In genomic region chr6:50655925-50656324, GRCm38 (mm10) we compare ENCODE assay signal across 31 mouse cellular contexts. TPM values are rescaled to one million over a fixed set of nuclear protein-coding genes. Genes with fewer than 3 reads are reported as not detected.
DNase-seq lines count a peak whose midpoint lies in the region; ATAC-seq and TF ChIP-seq lines count a peak whose summit lies in the region.
"Had no signal": no experiment of that assay in that cellular context is flagged by ENCODE, and none has a peak within 500 bp of the region (broad histone marks: within the 10 kb centered on the region; RNA-seq: fewer than 3 reads in every experiment).

No protein-coding gene starts in this region.

- ATAC-seq in midbrain, postnatal 0 days (ENCODE audit: low FRiP score), result no peak
- no peak for ATAC-seq in midbrain, embryonic 14.5 days (ENCODE audit: low FRiP score, low TSS enrichment)
- ATAC-seq in forebrain, embryonic 11.5 days (replicated peaks; ENCODE audit: low FRiP score), result no peak
- ATAC-seq: forebrain, embryonic 16.5 days; hindbrain, embryonic 16.5 days; intestine, postnatal 0 days had no signal

- WGBS in midbrain, postnatal 0 days, result 92% methylated on average over 3 of the region's 3 CpGs
- 88% methylated on average over 3 of the region's 3 CpGs for WGBS in midbrain, embryonic 14.5 days
- 90% methylated on average over 3 of the region's 3 CpGs for WGBS in forebrain, embryonic 11.5 days

- no peak for TF ChIP-seq CTCF in midbrain, postnatal 0 days (IDR thresholded peaks at IDR 0.05)

- H3K4me2 ChIP-seq in midbrain, postnatal 0 days (ENCODE audit: low read depth, low read length, poor library complexity, severe bottlenecking), result no peak overlapping the region
- H3K4me2 ChIP-seq in midbrain, embryonic 14.5 days (ENCODE audit: low read length), result no peak overlapping the region
- H3K4me2 ChIP-seq in forebrain, embryonic 11.5 days (ENCODE audit: low read depth, low read length, severe bottlenecking), result no peak overlapping the region
- H3K4me2 ChIP-seq: heart, embryonic 15.5 days; limb, embryonic 13.5 days; liver, embryonic 13.5 days; lung, embryonic 14.5 days; neural tube, embryonic 12.5 days; stomach, embryonic 15.5 days had no signal

- no peak overlapping the region for H3K27ac ChIP-seq in midbrain, postnatal 0 days (ENCODE audit: low read depth, low read length)
- H3K27ac ChIP-seq in midbrain, embryonic 14.5 days (replicated peaks; ENCODE audit: low read depth, low read length), result no peak overlapping the region
- H3K27ac ChIP-seq in forebrain, embryonic 11.5 days (ENCODE audit: low read depth, low read length), result no peak overlapping the region
- H3K27ac ChIP-seq: heart, adult 2 months; heart, embryonic 15.5 days; kidney, postnatal 0 days; limb, embryonic 13.5 days; liver, embryonic 13.5 days; midbrain, embryonic 10.5 days; neural tube, embryonic 12.5 days; stomach, embryonic 15.5 days had no signal

- DNase-seq in midbrain, postnatal 0 days (ENCODE audit: low spot score), result peak; percentile 27
- no peak for DNase-seq in midbrain, embryonic 14.5 days
- DNase-seq in cerebellum, adult 9-10 months, result peak; percentile 95
- DNase-seq in forelimb bud, embryonic 11.5 days (ENCODE audit: low read depth, low spot score), result peak; percentile 19
- no peak for DNase-seq in adrenal gland, postnatal 36 days
- no peak for DNase-seq in forebrain, embryonic 11.5 days (ENCODE audit: low spot score)
- DNase-seq in MN1 (ENCODE audit: low spot score), result no peak
- DNase-seq: adrenal gland, postnatal 10 days; heart, adult 2 months; heart, postnatal 4 days; layer of hippocampus, postnatal 36 days; liver, embryonic 13.5 days; lung, embryonic 14.5 days; lung, postnatal 36 days; thymus, adult 2 months had no signal

- no peak overlapping the region for H3K4me3 ChIP-seq in midbrain, postnatal 0 days (ENCODE audit: low read depth, low read length)
- no peak overlapping the region for H3K4me3 ChIP-seq in midbrain, embryonic 14.5 days (replicated peaks; ENCODE audit: low read depth, low read length)
- H3K4me3 ChIP-seq in forebrain, embryonic 11.5 days (ENCODE audit: low read depth, low read length), result no peak overlapping the region
- H3K4me3 ChIP-seq: erythroblast, embryonic 14.5 days; heart, adult 2 months; heart, embryonic 15.5 days; limb, embryonic 13.5 days; liver, embryonic 13.5 days; midbrain, embryonic 10.5 days; neural tube, embryonic 12.5 days; stomach, embryonic 15.5 days had no signal

- H3K36me3 ChIP-seq in midbrain, postnatal 0 days (ENCODE audit: insufficient read depth, low read length), result no peaks in the 10 kb centered on the region
- no peaks in the 10 kb centered on the region for H3K36me3 ChIP-seq in midbrain, embryonic 14.5 days (ENCODE audit: control insufficient read depth, insufficient read depth, low read length)
- H3K36me3 ChIP-seq in forebrain, embryonic 11.5 days (ENCODE audit: control insufficient read depth, insufficient read depth, low read length), result no peaks in the 10 kb centered on the region
- H3K36me3 ChIP-seq: heart, embryonic 15.5 days; limb, embryonic 13.5 days; liver, embryonic 13.5 days; midbrain, embryonic 10.5 days; neural tube, embryonic 12.5 days; stomach, embryonic 15.5 days had no signal

- H3K9me3 ChIP-seq in midbrain, postnatal 0 days (ENCODE audit: low read length), result no peaks in the 10 kb centered on the region
- no peaks in the 10 kb centered on the region for H3K9me3 ChIP-seq in midbrain, embryonic 14.5 days (ENCODE audit: control insufficient read depth, low read length)
- H3K9me3 ChIP-seq in forebrain, embryonic 11.5 days (ENCODE audit: control insufficient read depth, low read length), result no peaks in the 10 kb centered on the region
- H3K9me3 ChIP-seq: heart, embryonic 15.5 days; limb, embryonic 13.5 days; liver, embryonic 13.5 days; midbrain, embryonic 10.5 days; neural tube, embryonic 12.5 days; stomach, embryonic 15.5 days had no signal

- H3K9ac ChIP-seq in midbrain, postnatal 0 days (replicated peaks; ENCODE audit: low read length, poor library complexity, severe bottlenecking), result no peak overlapping the region
- no peak overlapping the region for H3K9ac ChIP-seq in midbrain, embryonic 14.5 days (replicated peaks; ENCODE audit: low read length)
- no peak overlapping the region for H3K9ac ChIP-seq in forebrain, embryonic 11.5 days (ENCODE audit: low read length)
- H3K9ac ChIP-seq: heart, embryonic 15.5 days; limb, embryonic 13.5 days; liver, embryonic 13.5 days; lung, embryonic 14.5 days; neural tube, embryonic 12.5 days; stomach, embryonic 15.5 days had no signal

- H3K4me1 ChIP-seq in midbrain, postnatal 0 days (ENCODE audit: insufficient read depth, low read length), result no peaks in the 10 kb centered on the region
- H3K4me1 ChIP-seq in midbrain, embryonic 14.5 days (ENCODE audit: control insufficient read depth, insufficient read depth, low read length), result no peaks in the 10 kb centered on the region
- no peaks in the 10 kb centered on the region for H3K4me1 ChIP-seq in forebrain, embryonic 11.5 days (replicated peaks; ENCODE audit: control insufficient read depth, insufficient read depth, low read length)
- H3K4me1 ChIP-seq: heart, embryonic 15.5 days; liver, embryonic 13.5 days; midbrain, embryonic 10.5 days; neural tube, embryonic 12.5 days; stomach, embryonic 15.5 days had no signal

- no peaks in the 10 kb centered on the region for H3K27me3 ChIP-seq in midbrain, postnatal 0 days (ENCODE audit: insufficient read depth, low read length)
- H3K27me3 ChIP-seq in midbrain, embryonic 14.5 days (ENCODE audit: control insufficient read depth, insufficient read depth, low read length), result no peaks in the 10 kb centered on the region
- H3K27me3 ChIP-seq in forebrain, embryonic 11.5 days (ENCODE audit: control insufficient read depth, insufficient read depth, low read length), result no peaks in the 10 kb centered on the region
- H3K27me3 ChIP-seq: heart, embryonic 15.5 days; liver, embryonic 13.5 days; neural tube, embryonic 12.5 days; stomach, embryonic 15.5 days had no signal

RNA-seq across cellular contexts. Expression of gene Npvf, which starts 1.7 kb away (rescaled TPM):
- not detected in 2 replicates for total RNA-seq in midbrain, postnatal 0 days (2014; rRNA removed)
- 2.1 and 3.3 TPM in 2 replicates for polyA plus RNA-seq in midbrain, postnatal 0 days (2015; fragmentation: Nextera tagmentation; extraction: Ambion mirVana)
- 0.37 and 0.57 TPM in 2 replicates for polyA plus RNA-seq in midbrain, embryonic 14.5 days (2014; fragmentation: Nextera tagmentation; extraction: Ambion mirVana)
- total RNA-seq in adrenal gland, postnatal 36 days (2021), result not detected
- polyA plus RNA-seq in forebrain, embryonic 11.5 days (2014; fragmentation: Nextera tagmentation; extraction: Ambion mirVana), result not detected in 2 replicates
- total RNA-seq: adrenal gland, postnatal 10 days; heart, adult 2 months; layer of hippocampus, postnatal 36 days; left cerebral cortex, postnatal 14 days had no signal
- polyA plus RNA-seq: C2C12; cortical plate, adult 2 months; embryonic facial prominence, embryonic 11.5 days; erythroblast, embryonic 14.5 days; forebrain, embryonic 16.5 days; heart, adult 2 months; intestine, postnatal 0 days; liver, embryonic 13.5 days; lung, embryonic 14.5 days; midbrain, embryonic 10.5 days; neural tube, embryonic 12.5 days; spleen, adult 2 months; stomach, embryonic 15.5 days; thymus, adult 2 months; urinary bladder, adult 2 months had no signal

RNA-seq across cellular contexts. Expression of gene 4921507P07Rik, which starts 59.5 kb away (rescaled TPM):
- total RNA-seq in midbrain, postnatal 0 days (2014; rRNA removed), result 3.3 and 5.1 TPM in 2 replicates
- polyA plus RNA-seq in midbrain, postnatal 0 days (2015; fragmentation: Nextera tagmentation; extraction: Ambion mirVana), result 3.6 and 4.4 TPM in 2 replicates
- polyA plus RNA-seq in midbrain, embryonic 14.5 days (2014; fragmentation: Nextera tagmentation; extraction: Ambion mirVana), result 3.2 and 3.5 TPM in 2 replicates
- total RNA-seq in adrenal gland, postnatal 36 days (2021), result under 1 TPM; 0.33 to 0.36 TPM
- polyA plus RNA-seq in forebrain, embryonic 11.5 days (2014; fragmentation: Nextera tagmentation; extraction: Ambion mirVana), result 0.60 and 0.84 TPM in 2 replicates
- polyA plus RNA-seq: C2C12; erythroblast, embryonic 14.5 days had no signal

Comparison
In these comparisons a context has a peak if more than half of its experiments do, and no peak if none do; other contexts are left out.
1. DNase-seq: peak in midbrain, postnatal 0 days (single experiment), cerebellum, adult 9-10 months (single experiment) and forelimb bud, embryonic 11.5 days (single experiment); none in midbrain, embryonic 14.5 days (single experiment), adrenal gland, postnatal 36 days (0 of 2), forebrain, embryonic 11.5 days (single experiment) and MN1 (single experiment).